Comparison of ENCODE assay signal across 8 mouse cellular contexts in genomic region chr8:46737907-46738306, GRCm38 (mm10). TPM values are rescaled to one million over a fixed set of nuclear protein-coding genes. Genes with fewer than 3 reads are reported as not detected.
A peak's percentile ranks its signal among the peaks of the same experiment; 100 is the strongest.
DNase-seq lines count a peak whose midpoint lies in the region; ATAC-seq lines count a peak whose summit lies in the region.

No protein-coding gene starts in this region.

- no peaks in the 10 kb centered on the region for H3K27me3 ChIP-seq in neural tube, embryonic 13.5 days
- H3K27me3 ChIP-seq in midbrain, embryonic 15.5 days (replicated peaks), result no peaks in the 10 kb centered on the region

- H3K4me1 ChIP-seq in neural tube, embryonic 13.5 days (replicated peaks), result peaks cover 26% of the 10 kb centered on the region
- peaks cover 12% of the 10 kb centered on the region for H3K4me1 ChIP-seq in midbrain, embryonic 15.5 days

- no peak overlapping the region for H3K4me3 ChIP-seq in neural tube, embryonic 13.5 days
- H3K4me3 ChIP-seq in midbrain, embryonic 15.5 days, result no peak overlapping the region

- ATAC-seq in neural tube, embryonic 13.5 days (ENCODE audit: low read depth), result no peak
- no peak for ATAC-seq in midbrain, embryonic 15.5 days (replicated peaks)

- peak overlapping the region; percentile 76; the same call in 1 of the 2 replicates for H3K4me2 ChIP-seq in neural tube, embryonic 13.5 days
- H3K4me2 ChIP-seq in midbrain, embryonic 15.5 days, result no peak overlapping the region

- 72% methylated on average over 3 of the region's 3 CpGs for WGBS in neural tube, embryonic 13.5 days
- 81% methylated on average over 3 of the region's 3 CpGs for WGBS in midbrain, embryonic 15.5 days

- no peaks in the 10 kb centered on the region for H3K9me3 ChIP-seq in neural tube, embryonic 13.5 days
- H3K9me3 ChIP-seq in midbrain, embryonic 15.5 days, result no peaks in the 10 kb centered on the region

- H3K36me3 ChIP-seq in neural tube, embryonic 13.5 days, result no peaks in the 10 kb centered on the region
- H3K36me3 ChIP-seq in midbrain, embryonic 15.5 days (replicated peaks), result no peaks in the 10 kb centered on the region

- DNase-seq in adrenal gland, adult 2 months, result peak; percentile 42
- DNase-seq in adrenal gland, postnatal 4 days (ENCODE audit: low spot score in 2 of 2), result no peak
- DNase-seq in neural tube, embryonic 10.5 days (ENCODE audit: extremely low spot score, low spot score), result no peak
- DNase-seq in heart, postnatal 4 days, result peak; percentile 64
- DNase-seq in lung, postnatal 10 days, result peak; percentile 55
- no peak for DNase-seq in urinary bladder, postnatal 4 days (ENCODE audit: low spot score in 2 of 2)

- H3K27ac ChIP-seq in neural tube, embryonic 13.5 days (replicated peaks), result no peak overlapping the region
- H3K27ac ChIP-seq in midbrain, embryonic 15.5 days, result no peak overlapping the region

- H3K9ac ChIP-seq in neural tube, embryonic 13.5 days, result no peak overlapping the region
- no peak overlapping the region for H3K9ac ChIP-seq in midbrain, embryonic 15.5 days

RNA-seq across cellular contexts. Expression of gene Irf2, which starts 1.6 kb away (rescaled TPM):
- 10 to 100 TPM; 51.1 to 56.8 TPM for total RNA-seq in adrenal gland, adult 2 months (2021)
- polyA plus RNA-seq in adrenal gland, adult 2 months (2012; rRNA removed), result 8.6 and 14.9 TPM in 2 replicates
- total RNA-seq in adrenal gland, postnatal 4 days (2021), result 10 to 100 TPM; 56.2 to 62.9 TPM
- polyA plus RNA-seq in neural tube, embryonic 13.5 days (2015; fragmentation: Nextera tagmentation; extraction: Ambion mirVana), result 11.6 and 13.5 TPM in 2 replicates
- 10 to 100 TPM; 29.6 to 36.3 TPM for total RNA-seq in heart, postnatal 4 days (2021)
- 9.1 and 9.6 TPM in 2 replicates for polyA plus RNA-seq in midbrain, embryonic 15.5 days (2015; fragmentation: Nextera tagmentation; extraction: Ambion mirVana)

Comparison
In these comparisons a context has a peak if more than half of its experiments do, and no peak if none do; other contexts are left out.
1. DNase-seq: peak in adrenal gland, adult 2 months (single experiment), heart, postnatal 4 days (single experiment) and lung, postnatal 10 days (single experiment); none in adrenal gland, postnatal 4 days (0 of 2), neural tube, embryonic 10.5 days (single experiment) and urinary bladder, postnatal 4 days (0 of 2).